Mouse (Mus musculus) CH12.LX (cell line): ENCODE measurements around the gene Rad52.

Source experiments
- BHLHE40 ChIP-seq: IDR thresholded peaks from 2 replicates; pipeline ENCODE4 v1.6.1; 2011; ENCODE audit warnings: mild to moderate bottlenecking, low read depth, low read length, improper control_type of control experiment
- CHD1 ChIP-seq: IDR thresholded peaks from 2 replicates; pipeline ENCODE4 v1.6.1; 2012; ENCODE audit warnings: low read depth, low read length, improper control_type of control experiment, inconsistent platforms
- CTCF ChIP-seq, 2 experiments: IDR thresholded peaks in 1 of 2; conservative IDR thresholded peaks in 1 of 2; 2 replicates each; pipeline ENCODE4 v1.5.1; 2011 to 2012; ENCODE audit warnings: low read depth in 2 of 2, low read length in 2 of 2, improper control_type of control experiment in 1 of 2, inconsistent platforms in 1 of 2, mild to moderate bottlenecking in 1 of 2, moderate library complexity in 1 of 2
- E2F4 ChIP-seq: IDR thresholded peaks from 2 replicates; pipeline ENCODE4 v1.6.1; 2011; ENCODE audit warnings: low read depth, low read length, improper control_type of control experiment; ENCODE audit not compliant: insufficient replicate concordance
- MYC ChIP-seq: IDR thresholded peaks from 2 replicates; pipeline ENCODE4 v1.6.1; 2011; ENCODE audit warnings: low read depth, mild to moderate bottlenecking, improper control_type of control experiment, low read length
- POLR2A ChIP-seq: IDR thresholded peaks from 2 replicates; pipeline ENCODE4 v1.6.1; 2011; ENCODE audit warnings: low read depth, mild to moderate bottlenecking, improper control_type of control experiment, low read length
- SMC3 ChIP-seq: IDR thresholded peaks from 2 replicates; pipeline ENCODE4 v1.6.1; 2011; ENCODE audit warnings: low read depth, low read length, improper control_type of control experiment
- TCF12 ChIP-seq: IDR thresholded peaks from 2 replicates; pipeline ENCODE4 v1.6.1; 2014; ENCODE audit warnings: low read depth, mild to moderate bottlenecking, inconsistent platforms, low read length, improper control_type of control experiment
- USF2 ChIP-seq: conservative IDR thresholded peaks from 2 replicates; pipeline ENCODE4 v1.6.1; 2011; ENCODE audit warnings: low read depth, low read length, improper control_type of control experiment

DNA sequence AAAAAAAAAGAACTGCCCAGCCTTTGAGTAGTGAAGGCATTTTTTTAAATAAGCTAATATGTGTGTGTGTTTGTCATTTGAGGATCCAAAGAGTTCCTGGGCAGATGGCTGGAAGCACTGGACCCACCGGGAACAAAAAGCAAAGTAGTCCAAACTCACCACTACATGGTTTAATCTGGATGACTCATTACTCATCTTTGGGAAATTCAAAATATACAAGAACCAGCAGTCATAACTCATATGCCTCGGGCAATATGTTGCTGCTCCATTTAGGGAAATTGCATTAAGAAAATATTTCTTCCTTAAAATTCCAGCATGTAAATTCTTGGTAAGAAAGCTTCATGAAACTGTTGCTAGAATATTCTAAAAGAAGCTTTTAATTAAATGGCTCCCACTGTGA lies 42.3 kb upstream of the Rad52 start:
- TF ChIP-seq CHD1 = no peak
- TF ChIP-seq E2F4 = no peak
- no peak for TF ChIP-seq POLR2A
- no peak for TF ChIP-seq SMC3
- no peak for TF ChIP-seq CTCF (conservative IDR thresholded peaks at IDR 0.05 in 1 of 2, IDR thresholded peaks at IDR 0.05 in 1 of 2; ENCODE audit: low read depth in 2 of 2, low read length in 2 of 2)
- no peak for TF ChIP-seq BHLHE40
- TF ChIP-seq USF2 = no peak
- no peak for TF ChIP-seq TCF12
- TF ChIP-seq MYC = no peak
